11 mouse cellular contexts compared by ENCODE assay signal in the genomic region with DNA sequence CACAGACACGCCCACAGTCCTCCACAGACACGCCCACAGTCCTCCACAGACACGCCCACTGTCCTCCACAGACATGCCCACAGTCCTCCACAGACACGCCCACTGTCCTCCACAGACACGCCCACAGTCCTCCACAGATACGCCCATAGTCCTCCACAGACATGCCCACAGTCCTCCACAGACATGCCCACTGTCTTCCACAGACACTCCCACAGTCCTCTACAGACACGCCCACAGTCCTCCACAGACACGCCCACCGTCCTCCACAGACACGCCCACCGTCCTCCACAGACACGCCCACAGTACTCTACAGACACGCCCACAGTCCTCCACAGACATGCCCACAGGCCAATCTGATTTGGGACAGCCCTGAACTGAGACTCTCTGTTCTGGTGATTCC.
"Had no signal": no experiment of that assay in that cellular context is flagged by ENCODE, and none has a peak within 500 bp of the region (broad histone marks: within the 10 kb centered on the region; RNA-seq: fewer than 3 reads in every experiment).

No protein-coding gene starts in this region.

- ATAC-seq: midbrain, embryonic 16.5 days had no signal

- H3K4me2 ChIP-seq: lung, embryonic 15.5 days; midbrain, embryonic 12.5 days; neural tube, embryonic 13.5 days had no signal

- H3K9me3 ChIP-seq: limb, embryonic 10.5 days; lung, embryonic 15.5 days; midbrain, embryonic 12.5 days; neural tube, embryonic 13.5 days had no signal

- H3K4me1 ChIP-seq: limb, embryonic 10.5 days; lung, embryonic 15.5 days; midbrain, embryonic 12.5 days; neural tube, embryonic 13.5 days had no signal

- H3K27ac ChIP-seq: left cerebral cortex, adult 2 months; limb, embryonic 10.5 days; lung, embryonic 15.5 days; midbrain, embryonic 12.5 days; neural tube, embryonic 13.5 days; stomach, postnatal 0 days had no signal

- H3K36me3 ChIP-seq: limb, embryonic 10.5 days; lung, embryonic 15.5 days; midbrain, embryonic 12.5 days; neural tube, embryonic 13.5 days had no signal

- H3K9ac ChIP-seq: lung, embryonic 15.5 days; midbrain, embryonic 12.5 days; neural tube, embryonic 13.5 days had no signal

- H3K27me3 ChIP-seq: lung, embryonic 15.5 days; neural tube, embryonic 13.5 days had no signal

- DNase-seq: kidney, adult 18-20 months; kidney, postnatal 14 days; lung, postnatal 14 days; thymus, postnatal 4 days had no signal

- H3K4me3 ChIP-seq: left cerebral cortex, adult 2 months; limb, embryonic 10.5 days; lung, embryonic 15.5 days; midbrain, embryonic 12.5 days; neural tube, embryonic 13.5 days had no signal
